Mouse (Mus musculus) heart, embryonic 13.5 days (tissue): ENCODE results near the gene Tmem259. TPM values are rescaled to one million over a fixed set of nuclear protein-coding genes. Genes with fewer than 3 reads are reported as not detected.

Experiments
- ATAC-seq: fragments of 200-750 bp; cut with Nextera tagmentation; 2 replicates; pipeline ENCODE4 v1.8.0; 2017; ENCODE audit warnings: moderate TSS enrichment; ENCODE audit not compliant: insufficient number of reproducible peaks, low FRiP score, low TSS enrichment; ENCODE audit errors: extremely low read depth
- H3K27ac ChIP-seq: fragments of 300-500 bp; sonication (generic); replicated peaks from 2 replicates; pipeline ENCODE4 v1.5.1; 2015; ENCODE audit warnings: moderate library complexity, mild to moderate bottlenecking, inconsistent platforms
- H3K27me3 ChIP-seq: fragments of 300-500 bp; sonication (generic); replicated peaks from 2 replicates; pipeline ENCODE4 v1.6.1; 2015; ENCODE audit warnings: mild to moderate bottlenecking, inconsistent platforms
- H3K36me3 ChIP-seq: fragments of 300-500 bp; sonication (generic); 2 replicates; pipeline ENCODE4 v1.6.1; 2015; ENCODE audit warnings: mild to moderate bottlenecking, inconsistent platforms
- H3K4me1 ChIP-seq: fragments of 300-500 bp; sonication (generic); 2 replicates; pipeline ENCODE4 v1.6.1; 2015; ENCODE audit warnings: inconsistent platforms
- H3K4me2 ChIP-seq: fragments of 300-500 bp; sonication (generic); 2 replicates; pipeline ENCODE4 v1.6.1; 2015; ENCODE audit warnings: inconsistent platforms, mild to moderate bottlenecking, moderate library complexity
- H3K4me3 ChIP-seq: fragments of 300-500 bp; sonication (generic); 2 replicates; pipeline ENCODE4 v1.5.1; 2015; ENCODE audit warnings: moderate library complexity, mild to moderate bottlenecking, inconsistent platforms
- H3K9ac ChIP-seq: fragments of 300-500 bp; sonication (generic); 2 replicates; pipeline ENCODE4 v1.6.1; 2015; ENCODE audit warnings: inconsistent platforms, mild to moderate bottlenecking, moderate library complexity
- H3K9me3 ChIP-seq: fragments of 300-500 bp; sonication (generic); 2 replicates; pipeline ENCODE4 v1.6.1; 2016; ENCODE audit warnings: inconsistent platforms
- WGBS: fragments of 180-500 bp; shearing (Covaris S2); methylation state at CpG from one replicate; pipeline ENCODE4 v1.1.7; 2015; ENCODE audit warnings: mixed read lengths; 5-methylcytosine and 5-hydroxymethylcytosine counted together
- polyA plus RNA-seq: library from polyadenylated mRNA; unstranded; fragments of >200 nt; fragmentation: Nextera tagmentation; extraction: Ambion mirVana; gene quantifications from 2 replicates; pipeline ENCODE4 v1.2.1, GENCODE M21; 2015

Tmem259 gene
- polyA plus RNA-seq, 1 experiment from 2014 or later = 10.6 TPM

DNA sequence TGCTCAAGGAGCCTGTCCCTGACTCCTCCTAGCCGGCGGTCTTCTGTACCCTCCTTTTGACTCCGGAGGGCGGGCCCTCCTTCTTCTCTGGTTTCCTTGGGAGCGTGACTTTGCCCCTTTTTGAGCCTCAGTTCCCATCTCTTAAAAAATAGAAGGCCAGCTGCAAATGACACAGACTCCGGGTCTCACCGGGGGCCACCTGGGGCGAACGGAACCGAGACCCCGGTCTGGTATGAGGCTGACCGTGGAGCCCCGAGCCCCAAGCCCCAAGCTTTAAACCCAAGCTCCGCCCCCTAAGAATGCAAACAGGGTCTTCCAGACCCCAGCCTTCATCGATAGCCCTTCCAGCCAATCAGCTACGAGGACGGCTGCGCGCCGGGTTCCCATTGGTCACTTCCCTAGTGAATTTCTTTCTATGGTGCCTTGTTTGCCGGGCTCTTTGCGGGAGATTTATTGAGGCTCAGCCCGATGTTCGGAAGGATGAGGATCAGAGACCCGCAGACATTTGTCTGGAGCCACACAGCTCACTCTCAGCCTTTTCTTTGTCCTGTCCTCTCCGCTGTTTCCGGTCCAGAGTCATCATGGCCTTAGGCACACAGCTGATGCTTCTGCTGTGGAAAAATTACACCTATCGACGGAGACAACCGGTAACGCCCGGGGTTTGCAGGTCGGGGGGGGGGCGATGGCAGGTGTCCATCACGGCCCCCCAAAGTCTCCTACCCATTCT is 13.1 kb upstream of the Tmem259 start:
- Histone ChIP-seq H3K36me3 (peaks cover 37% of the 10 kb centered on the region), H3K27me3 (peaks cover 24% of the 10 kb centered on the region), H3K9ac (peak overlapping the region; percentile 83), H3K4me1 (peaks cover 16% of the 10 kb centered on the region), H3K9me3 (no peaks in the 10 kb centered on the region), H3K4me3 (peak overlapping the region; percentile 61), H3K27ac (peak overlapping the region; percentile 75), H3K4me2 (peak overlapping the region; percentile 78)
- WGBS = 1% methylated on average over 35 of the region's 35 CpGs
- ATAC-seq = no peak; the same call in none of the 2 replicates

GRCm38 (mm10) chr10:79996272-79997033 is 12.3 kb upstream of the Tmem259 start, which contains the start of gene Abca7:
Gene Abca7 (plus strand): TSS chr10:79996494.
- peak within 1 kb of the TSS; percentile 78 for H3K4me2 ChIP-seq
- H3K4me3 ChIP-seq = peak within 1 kb of the TSS; percentile 61
- ATAC-seq = peak; percentile 71
- peaks cover 15% of the 10 kb centered on the region for H3K4me1 ChIP-seq
- H3K36me3 ChIP-seq = peaks cover 44% of the 10 kb centered on the region
- H3K9ac ChIP-seq = peak within 1 kb of the TSS; percentile 83
- H3K27me3 ChIP-seq = peaks cover 17% of the 10 kb centered on the region
- H3K27ac ChIP-seq = peak within 1 kb of the TSS; percentile 75
- WGBS = under 1% methylated on average over 34 of the region's 34 CpGs
- H3K9me3 ChIP-seq = no peaks in the 10 kb centered on the region

GRCm38 (mm10) chr10:79995636-79996035 is 11.5 kb upstream of the Tmem259 start:
- no peaks in the 10 kb centered on the region for H3K9me3 ChIP-seq
- peak overlapping the region; percentile 51 for H3K27ac ChIP-seq
- WGBS = 74% methylated on average over 1 of the region's 1 CpGs
- peak overlapping the region; percentile 78; the same call in 1 of the 2 replicates for H3K4me2 ChIP-seq
- H3K9ac ChIP-seq = no peak overlapping the region
- peaks cover 12% of the 10 kb centered on the region; the same call in 1 of the 2 replicates for H3K27me3 ChIP-seq
- ATAC-seq = no peak
- peaks cover 22% of the 10 kb centered on the region for H3K4me1 ChIP-seq
- peak overlapping the region; percentile 61 for H3K4me3 ChIP-seq
- H3K36me3 ChIP-seq = peaks cover 53% of the 10 kb centered on the region

GRCm38 (mm10) chr10:79994397-79995115 is 10.4 kb upstream of the Tmem259 start:
- no peak overlapping the region for H3K27ac ChIP-seq
- peaks cover 53% of the 10 kb centered on the region for H3K36me3 ChIP-seq
- H3K4me2 ChIP-seq = no peak overlapping the region
- peaks cover 30% of the 10 kb centered on the region for H3K4me1 ChIP-seq
- WGBS = 74% methylated on average over 16 of the region's 16 CpGs
- no peak overlapping the region for H3K4me3 ChIP-seq
- ATAC-seq = no peak
- peak overlapping the region; percentile 47; the same call in 1 of the 2 replicates for H3K9ac ChIP-seq
- 0 out of 2 replicates have a peak, but pooled peaks cover 7% of the 10 kb centered on the region for H3K27me3 ChIP-seq
- no peaks in the 10 kb centered on the region for H3K9me3 ChIP-seq

GRCm38 (mm10) chr10:79991548-79991947 is 7.4 kb upstream of the Tmem259 start:
- no peak overlapping the region for H3K4me3 ChIP-seq
- ATAC-seq = no peak
- H3K4me2 ChIP-seq = peak overlapping the region; percentile 96; the same call in 1 of the 2 replicates
- H3K27ac ChIP-seq = no peak overlapping the region
- no peaks in the 10 kb centered on the region for H3K9me3 ChIP-seq
- WGBS = 83% methylated on average over 6 of the region's 6 CpGs
- no peak overlapping the region for H3K9ac ChIP-seq
- H3K27me3 ChIP-seq = no peaks in the 10 kb centered on the region
- peaks cover 53% of the 10 kb centered on the region for H3K36me3 ChIP-seq
- peaks cover 35% of the 10 kb centered on the region for H3K4me1 ChIP-seq

- WGBS = 74% methylated on average over 12 of the region's 12 CpGs
- peaks cover 39% of the 10 kb centered on the region for H3K4me1 ChIP-seq
Observed at GRCm38 (mm10) chr10:79991099-79991498, 7.0 kb upstream of the Tmem259 start.

GRCm38 (mm10) chr10:79989870-79990269 is 5.7 kb upstream of the Tmem259 start:
- 9% methylated on average over 15 of the region's 15 CpGs for WGBS
- Histone ChIP-seq H3K27me3 (no peaks in the 10 kb centered on the region), H3K27ac (peak overlapping the region; percentile 95), H3K9ac (peak overlapping the region; percentile 94), H3K9me3 (no peaks in the 10 kb centered on the region), H3K36me3 (peaks cover 43% of the 10 kb centered on the region), H3K4me3 (peak overlapping the region; percentile 84), H3K4me1 (peaks cover 44% of the 10 kb centered on the region), H3K4me2 (peak overlapping the region; percentile 96)
- no peak for ATAC-seq

More at GRCm38 (mm10) chr10:79991099-79991498, 7.0 kb upstream of the Tmem259 start:
- peak overlapping the region; percentile 84; the same call in 1 of the 2 replicates for H3K4me3 ChIP-seq
- no peak overlapping the region for H3K27ac ChIP-seq
- peaks cover 53% of the 10 kb centered on the region for H3K36me3 ChIP-seq
- H3K9ac ChIP-seq = 0 out of 2 replicates have a peak overlapping the region, but pooled peaks have one; percentile 9
- H3K4me2 ChIP-seq = peak overlapping the region; percentile 96
- no peaks in the 10 kb centered on the region for H3K9me3 ChIP-seq
- ATAC-seq = no peak
- H3K27me3 ChIP-seq = no peaks in the 10 kb centered on the region

- peaks cover 44% of the 10 kb centered on the region for H3K4me1 ChIP-seq
- WGBS = 28% methylated on average over 8 of the region's 8 CpGs
- peak overlapping the region; percentile 84 for H3K4me3 ChIP-seq
- H3K27ac ChIP-seq = peak overlapping the region; percentile 95
- H3K9ac ChIP-seq = peak overlapping the region; percentile 94
- H3K36me3 ChIP-seq = peaks cover 37% of the 10 kb centered on the region
- no peak for ATAC-seq
- H3K9me3 ChIP-seq = no peaks in the 10 kb centered on the region
- H3K27me3 ChIP-seq = no peaks in the 10 kb centered on the region
- peak overlapping the region; percentile 96 for H3K4me2 ChIP-seq
Observed at GRCm38 (mm10) chr10:79989272-79989786, 5.2 kb upstream of the Tmem259 start.

DNA sequence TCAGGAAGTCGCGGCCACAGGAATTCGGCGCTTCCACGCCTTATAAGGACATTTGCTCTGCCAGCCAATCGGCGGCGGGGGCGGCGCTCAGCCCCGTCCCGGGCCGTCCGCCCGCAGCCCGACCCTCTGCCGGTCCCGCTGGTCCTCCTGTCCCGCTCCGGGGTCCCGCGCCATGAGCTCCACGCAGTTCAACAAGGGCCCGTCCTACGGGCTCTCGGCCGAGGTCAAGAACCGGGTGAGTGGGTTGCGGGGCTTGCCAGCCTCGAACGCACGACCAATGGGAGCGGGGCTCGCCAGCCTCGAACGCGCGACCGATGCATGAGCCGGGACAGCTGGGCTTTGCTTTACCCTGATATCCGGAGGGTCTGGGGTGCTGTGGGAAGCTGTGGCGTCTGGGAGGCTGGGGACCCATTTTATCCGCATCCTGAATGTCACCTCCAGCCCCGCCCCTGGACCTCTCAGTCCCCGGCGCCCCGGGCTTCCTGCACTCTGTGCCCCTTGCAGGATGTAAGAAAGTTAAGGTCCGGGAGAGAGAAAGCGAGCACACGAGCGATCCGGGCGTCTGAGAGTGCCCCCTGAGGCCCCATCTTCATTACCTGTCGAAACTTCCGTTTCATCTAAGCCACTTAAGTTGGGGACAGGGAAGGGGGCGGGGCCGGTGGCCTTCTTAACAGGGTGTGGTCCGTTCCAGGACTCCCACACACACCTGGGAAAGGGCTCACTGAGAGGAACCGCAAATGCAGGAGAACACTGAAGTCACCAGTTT is 4.6 kb upstream of the Tmem259 start, which contains the start of gene Cnn2:
Gene Cnn2 (plus strand): TSS at position 79 of the 766 bp plus-strand sequence.
- peaks cover 31% of the 10 kb centered on the region for H3K36me3 ChIP-seq
- ATAC-seq = no peak
- H3K9me3 ChIP-seq = no peaks in the 10 kb centered on the region
- H3K27ac ChIP-seq = peak within 1 kb of the TSS; percentile 95
- WGBS = under 1% methylated on average over 59 of the region's 59 CpGs
- H3K27me3 ChIP-seq = no peaks in the 10 kb centered on the region
- H3K4me3 ChIP-seq = peak within 1 kb of the TSS; percentile 84
- peaks cover 44% of the 10 kb centered on the region for H3K4me1 ChIP-seq
- H3K4me2 ChIP-seq = peak within 1 kb of the TSS; percentile 96
- H3K9ac ChIP-seq = peak within 1 kb of the TSS; percentile 94
